Mouse (Mus musculus) lung, adult 2 months (tissue): ENCODE measurements around the gene Cnksr3.

ENCODE experiments used
- CTCF ChIP-seq: fragments of 200-500 bp; IDR thresholded peaks from 2 replicates; pipeline ENCODE4 v1.5.1; 2011; ENCODE audit warnings: mild to moderate bottlenecking, low read length, control low read depth; ENCODE audit not compliant: insufficient read depth
- POLR2A ChIP-seq: fragments of 200-500 bp; IDR thresholded peaks from 2 replicates; pipeline ENCODE4 v1.6.1; 2011; ENCODE audit warnings: low read depth, mild to moderate bottlenecking, control low read depth, low read length, borderline replicate concordance; ENCODE audit errors: extremely low read depth

DNA sequence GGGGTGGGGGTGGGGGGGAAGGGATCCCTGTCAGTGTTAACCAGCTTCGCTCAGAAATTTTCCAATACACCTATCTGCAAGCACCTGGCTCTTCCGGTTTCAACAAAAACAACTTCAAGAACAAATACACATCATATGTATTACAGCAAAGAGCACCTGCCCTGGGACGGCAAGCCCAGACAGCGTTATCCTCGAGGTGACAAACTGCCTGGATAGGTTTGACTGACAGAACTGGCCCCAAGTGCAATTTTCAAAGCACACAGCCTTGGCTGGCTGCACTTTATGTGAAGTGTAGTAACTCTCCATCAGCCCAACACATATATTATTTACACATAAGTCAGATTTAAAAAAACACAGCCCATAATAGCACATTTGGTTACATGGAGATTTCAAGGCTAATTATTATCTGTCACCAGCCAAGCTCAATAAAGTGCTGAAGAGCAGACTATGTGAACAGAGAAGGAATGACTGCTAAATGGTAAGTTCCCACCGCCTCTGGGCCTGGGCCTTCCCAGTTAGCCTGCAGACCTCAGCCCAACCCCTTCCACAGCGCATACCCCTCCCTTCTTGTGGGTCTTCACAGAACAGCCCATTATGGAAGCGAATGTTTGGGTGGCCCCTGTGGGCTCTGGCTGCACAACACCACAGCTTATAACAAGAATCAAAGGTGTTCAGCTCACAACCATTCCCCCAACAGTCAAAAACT, 35.7 kb downstream of the Cnksr3 start:
- TF ChIP-seq CTCF, result no peak
- no peak for TF ChIP-seq POLR2A
